Mouse (Mus musculus): ENCODE data around the gene Ankrd11. TPM values are rescaled to one million over a fixed set of nuclear protein-coding genes. Genes with fewer than 3 reads are reported as not detected.

Ankrd11 gene
- total and polyA plus RNA-seq, 3 experiments, result 49.2 to 235 (median 87.7) TPM

- DNase-seq (ENCODE audit: low read depth, low spot score), result no peak
- Histone ChIP-seq H3K9ac (ENCODE audit: control insufficient read depth, low read depth, low read length, poor library complexity, severe bottlenecking) (no peak overlapping the region), H3K79me2 (ENCODE audit: control insufficient read depth, insufficient read depth, low read length, poor library complexity) (peaks cover 77% of the 10 kb centered on the region), H3K27me3 (ENCODE audit: control insufficient read depth in 1 of 2, insufficient read depth in 2 of 2, low read length in 2 of 2) (no peaks in the 10 kb centered on the region), H3K27ac (ENCODE audit: control insufficient read depth, low read depth, low read length) (no peak overlapping the region), H3K4me1 (ENCODE audit: control insufficient read depth in 1 of 2, insufficient read depth in 2 of 2, low read length in 2 of 2) (peaks cover 9 to 20% of the 10 kb centered on the region in 2 experiments), H3K9me3 (replicated peaks; ENCODE audit: insufficient read depth, low read length) (no peaks in the 10 kb centered on the region), H3K36me3 (ENCODE audit: control insufficient read depth in 1 of 2, insufficient read depth in 2 of 2, low read length in 2 of 2) (peaks cover 3 to 32% of the 10 kb centered on the region in 2 experiments; a peak in 3 of 4 replicates), H3K4me3 (ENCODE audit: control insufficient read depth in 1 of 2, insufficient read depth in 1 of 2, low read depth in 2 of 2, low read length in 2 of 2) (no peak overlapping the region)
- no peak for TF ChIP-seq POLR2A (IDR thresholded peaks at IDR 0.05; ENCODE audit: control insufficient read depth in 1 of 2, insufficient read depth in 1 of 2, low read depth in 1 of 2, low read length in 2 of 2, poor library complexity in 1 of 2)
- TF ChIP-seq EP300 (IDR thresholded peaks at IDR 0.05; ENCODE audit: low read depth in 1 of 2, low read length in 2 of 2), result no peak
- TF ChIP-seq KAT2A (conservative IDR thresholded peaks at IDR 0.05; ENCODE audit: low read depth, low read length), result no peak
- TF ChIP-seq POLR2AphosphoS5 (IDR thresholded peaks at IDR 0.05; ENCODE audit: borderline replicate concordance, low read depth, low read length), result no peak
- no peak for TF ChIP-seq MYB (IDR thresholded peaks at IDR 0.05; ENCODE audit: low read depth, low read length)
- TF ChIP-seq CHD1 (IDR thresholded peaks at IDR 0.05; ENCODE audit: low read depth, low read length), result no peak
- TF ChIP-seq TBP (IDR thresholded peaks at IDR 0.05; ENCODE audit: low read depth, low read length), result no peak
- no peak for TF ChIP-seq CTCF (IDR thresholded peaks at IDR 0.05 in 2 of 3, conservative IDR thresholded peaks at IDR 0.05 in 1 of 3; ENCODE audit: control insufficient read depth in 1 of 3, insufficient read depth in 1 of 3, low read depth in 2 of 3, low read length in 3 of 3, poor library complexity in 1 of 3, severe bottlenecking in 1 of 3)
- TF ChIP-seq ELF1 (IDR thresholded peaks at IDR 0.05; ENCODE audit: low read depth, low read length), result no peak
These were observed 118.0 kb downstream of the Ankrd11 start for GRCm38 (mm10) chr8:122924091-122924490.

- Histone ChIP-seq H3K27ac (ENCODE audit: control insufficient read depth, low read depth, low read length) (peak overlapping the region; percentile 48), H3K27me3 (ENCODE audit: control insufficient read depth in 1 of 2, insufficient read depth in 2 of 2, low read length in 2 of 2) (no peaks in the 10 kb centered on the region), H3K79me2 (ENCODE audit: control insufficient read depth, insufficient read depth, low read length, poor library complexity) (peaks cover 79% of the 10 kb centered on the region), H3K4me1 (ENCODE audit: control insufficient read depth in 1 of 2, insufficient read depth in 2 of 2, low read length in 2 of 2) (peaks cover 9 to 22% of the 10 kb centered on the region in 2 experiments), H3K9me3 (replicated peaks; ENCODE audit: insufficient read depth, low read length) (no peaks in the 10 kb centered on the region), H3K36me3 (ENCODE audit: control insufficient read depth in 1 of 2, insufficient read depth in 2 of 2, low read length in 2 of 2) (peaks cover 3 to 29% of the 10 kb centered on the region in 2 experiments; a peak in 3 of 4 replicates), H3K4me3 (ENCODE audit: control insufficient read depth in 1 of 2, insufficient read depth in 1 of 2, low read depth in 2 of 2, low read length in 2 of 2) (no peak overlapping the region), H3K9ac (ENCODE audit: control insufficient read depth, low read depth, low read length, poor library complexity, severe bottlenecking) (no peak overlapping the region)
- no peak for TF ChIP-seq POLR2AphosphoS2 (IDR thresholded peaks at IDR 0.05; ENCODE audit: low read length)
- no peak for TF ChIP-seq EP300 (IDR thresholded peaks at IDR 0.05; ENCODE audit: low read depth in 1 of 2, low read length in 2 of 2)
- TF ChIP-seq ZKSCAN1 (IDR thresholded peaks at IDR 0.05; ENCODE audit: low read depth, low read length), result no peak
- TF ChIP-seq NRF1 (IDR thresholded peaks at IDR 0.05; ENCODE audit: insufficient read depth, low read depth, low read length, poor library complexity, severe bottlenecking), result no peak
- TF ChIP-seq HCFC1 (IDR thresholded peaks at IDR 0.05; ENCODE audit: low read depth, low read length), result no peak
- TF ChIP-seq E2F4 (IDR thresholded peaks at IDR 0.05; ENCODE audit: borderline replicate concordance, low read depth, low read length), result no peak
- TF ChIP-seq MEF2A (IDR thresholded peaks at IDR 0.05; ENCODE audit: extremely low read depth, insufficient replicate concordance, low read depth, low read length, poor library complexity, severe bottlenecking), result no peak
- no peak for TF ChIP-seq ETS1 (IDR thresholded peaks at IDR 0.05; ENCODE audit: low read depth, low read length)
- no peak for TF ChIP-seq ZC3H11A (IDR thresholded peaks at IDR 0.05; ENCODE audit: low read depth, low read length)
- TF ChIP-seq TBP (IDR thresholded peaks at IDR 0.05; ENCODE audit: low read depth, low read length), result no peak
- no peak for TF ChIP-seq SMC3 (IDR thresholded peaks at IDR 0.05; ENCODE audit: low read depth, low read length)
- no peak for TF ChIP-seq POLR2A (IDR thresholded peaks at IDR 0.05; ENCODE audit: control insufficient read depth in 1 of 2, insufficient read depth in 1 of 2, low read depth in 1 of 2, low read length in 2 of 2, poor library complexity in 1 of 2)
- TF ChIP-seq RAD21 (IDR thresholded peaks at IDR 0.05; ENCODE audit: low read depth, low read length), result no peak
- TF ChIP-seq TAL1 (IDR thresholded peaks at IDR 0.05; ENCODE audit: low read length), result no peak
- no peak for TF ChIP-seq GABPA (IDR thresholded peaks at IDR 0.05; ENCODE audit: low read depth, low read length)
- no peak for TF ChIP-seq ELF1 (IDR thresholded peaks at IDR 0.05; ENCODE audit: low read depth, low read length)
- no peak for TF ChIP-seq MAZ (IDR thresholded peaks at IDR 0.05; ENCODE audit: low read depth, low read length)
- DNase-seq (ENCODE audit: low read depth, low spot score), result peak; percentile 33
These were observed 118.5 kb downstream of the Ankrd11 start for GRCm38 (mm10) chr8:122923431-122924090.
